Mouse (Mus musculus) common myeloid progenitor, adult 5-6 weeks (primary cell): ENCODE results near the gene Agap1. TPM values are rescaled to one million over a fixed set of nuclear protein-coding genes. Genes with fewer than 3 reads are reported as not detected.
A peak's percentile ranks its signal among the peaks of the same experiment; 100 is the strongest.

Experiments used
- ATAC-seq: replicated peaks from 2 replicates; pipeline ENCODE4 v1.8.0; 2016; ENCODE audit warnings: low read depth, mild to moderate bottlenecking, moderate TSS enrichment, inconsistent platforms; ENCODE audit not compliant: poor library complexity, severe bottlenecking
- total RNA-seq: library from RNA; stranded (forward); fragments of 200-1000, 187-1606 nt; gene quantifications from 2 replicates; pipeline ENCODE4 v1.2.3, GENCODE M21; 2017

The Agap1 gene
- total RNA-seq, 1 experiment from 2014 or later: 14.2 TPM

GRCm38 (mm10) chr1:89539127-89539526 lies 84.5 kb downstream of the Agap1 start:
- no peak for ATAC-seq

DNA sequence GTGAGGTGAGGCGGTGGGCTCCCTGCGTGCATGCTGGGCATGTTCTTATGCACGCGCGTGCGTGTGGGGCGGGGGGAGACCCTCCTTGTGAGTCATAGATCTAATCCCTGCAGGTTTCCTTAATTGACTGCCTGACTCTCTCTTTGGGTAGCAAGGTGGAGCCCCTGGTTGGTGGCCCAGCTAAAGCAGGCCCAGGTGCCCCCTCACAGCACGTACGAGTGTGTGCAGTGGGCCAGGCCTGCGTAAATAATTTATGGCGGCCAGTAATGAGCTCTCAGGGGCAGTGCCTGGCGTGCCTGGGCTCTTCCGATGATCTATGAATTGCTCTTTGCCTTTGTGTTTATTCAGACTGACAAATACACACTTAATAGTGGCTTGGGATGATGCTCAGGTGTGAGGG lies 86.5 kb downstream of the Agap1 start:
- no peak for ATAC-seq

GRCm38 (mm10) chr1:89542464-89542863 lies 87.9 kb downstream of the Agap1 start:
- no peak for ATAC-seq

- ATAC-seq: no peak
Observed at GRCm38 (mm10) chr1:89543312-89543711, 88.7 kb downstream of the Agap1 start.

DNA sequence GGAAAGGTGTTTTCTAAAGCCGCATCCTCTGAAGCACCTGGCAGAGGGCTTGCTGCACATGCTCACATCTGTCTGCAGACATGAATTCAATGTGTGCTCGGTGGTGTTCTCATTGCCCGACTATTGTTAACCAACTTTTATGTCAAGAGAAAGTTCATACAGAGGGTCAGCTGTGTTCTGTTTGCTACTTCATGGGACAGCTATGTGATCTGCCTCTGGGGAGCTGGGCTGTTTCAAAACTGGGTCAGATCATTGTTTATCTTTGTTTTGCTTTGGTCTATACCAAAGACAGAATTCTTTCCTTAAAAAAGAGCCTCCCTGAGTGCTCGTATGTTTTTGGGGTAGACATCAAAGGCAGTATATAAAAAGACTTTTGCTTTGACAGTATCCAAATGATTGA lies 89.5 kb downstream of the Agap1 start:
- no peak for ATAC-seq

GRCm38 (mm10) chr1:89545099-89545498 lies 90.5 kb downstream of the Agap1 start:
- ATAC-seq: no peak

- ATAC-seq: no peak
Observed at GRCm38 (mm10) chr1:89547525-89548504, 93.2 kb downstream of the Agap1 start.

- no peak for ATAC-seq
Observed at GRCm38 (mm10) chr1:89550061-89550869, 95.7 kb downstream of the Agap1 start.

DNA sequence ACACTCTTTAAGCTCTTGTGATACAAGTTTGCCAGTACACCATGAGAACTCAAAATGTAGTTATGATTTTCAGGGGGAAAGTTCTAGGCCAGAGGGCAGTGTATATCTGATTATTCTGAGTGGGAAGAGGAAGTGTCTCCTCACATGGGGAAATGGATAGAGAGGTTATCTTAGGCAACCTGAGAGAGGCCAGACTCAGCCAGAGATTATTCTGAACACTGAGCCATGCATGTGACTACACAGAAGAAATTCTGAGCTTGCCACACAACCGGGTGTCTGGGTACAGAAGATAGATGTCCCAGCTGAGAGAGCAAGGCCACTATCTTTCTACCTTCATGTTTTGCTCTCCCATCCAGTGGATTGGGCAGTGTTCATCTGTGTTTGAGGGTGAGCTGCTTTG lies 97.9 kb downstream of the Agap1 start:
- ATAC-seq: peak; percentile 77

DNA sequence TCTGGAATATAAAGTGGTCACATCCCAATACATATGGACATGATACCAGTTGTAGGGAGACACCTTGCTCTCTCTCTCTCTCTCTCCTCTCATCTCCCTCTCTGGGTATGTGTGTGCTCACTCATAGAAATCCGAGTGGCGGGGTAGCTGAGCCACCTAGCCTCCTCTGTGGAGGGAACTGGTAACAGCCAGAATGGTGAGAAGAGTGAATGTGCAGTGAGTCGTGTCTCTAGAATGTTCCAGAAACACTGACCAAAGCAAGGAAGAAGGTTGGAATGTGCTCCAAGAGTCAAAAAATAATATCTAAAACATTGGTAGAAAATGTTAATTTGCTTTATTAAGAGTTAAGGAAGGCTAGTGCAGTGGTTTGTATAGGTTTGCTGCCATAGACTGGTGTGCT lies 99.2 kb downstream of the Agap1 start:
- ATAC-seq: no peak

DNA sequence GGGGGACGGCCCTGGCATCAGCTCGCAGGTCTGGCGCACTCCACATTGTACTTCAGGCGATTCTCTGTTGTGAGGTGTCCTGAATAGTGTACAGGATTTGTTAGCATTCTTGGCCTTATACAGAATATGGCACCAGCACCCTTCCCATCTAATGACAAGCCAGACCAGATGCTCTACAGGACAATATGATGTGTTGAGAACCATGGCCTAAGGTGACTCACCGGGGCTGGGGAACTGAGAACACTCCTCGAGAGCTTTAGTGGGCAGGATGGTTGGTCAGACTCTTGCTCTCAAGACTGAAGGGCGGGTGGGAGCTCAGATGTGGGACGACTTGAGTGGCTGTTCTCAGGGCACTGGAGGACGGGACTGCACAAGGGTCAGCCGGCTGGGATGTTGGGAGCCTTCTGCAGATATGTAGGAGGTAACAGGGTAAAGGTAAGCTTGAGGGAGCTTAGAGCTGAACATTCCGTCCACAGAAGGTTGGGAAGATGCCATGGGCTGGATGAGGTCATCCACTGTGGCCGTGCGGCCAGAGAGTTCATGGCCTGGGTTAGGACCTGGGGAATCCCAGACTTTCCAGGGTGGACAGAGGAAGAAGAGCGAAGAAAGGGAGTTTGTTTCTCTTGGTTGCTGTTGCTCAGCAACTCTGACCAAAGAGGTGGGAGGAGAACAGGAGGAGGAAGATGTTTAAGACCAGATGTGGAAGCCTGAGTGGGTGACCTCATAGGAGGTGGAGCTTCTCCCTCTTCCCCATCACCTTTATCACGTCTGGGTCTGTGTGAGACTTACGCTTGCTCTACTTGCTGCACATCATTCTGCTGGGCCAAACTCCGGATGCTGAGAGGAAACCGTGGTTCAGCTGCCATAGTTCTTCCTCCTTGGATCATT lies 100.6 kb downstream of the Agap1 start:
- peak; percentile 34 for ATAC-seq

- no peak for ATAC-seq
Observed at GRCm38 (mm10) chr1:89556006-89556405, 101.4 kb downstream of the Agap1 start.

GRCm38 (mm10) chr1:89557401-89557800 lies 102.8 kb downstream of the Agap1 start:
- no peak for ATAC-seq

DNA sequence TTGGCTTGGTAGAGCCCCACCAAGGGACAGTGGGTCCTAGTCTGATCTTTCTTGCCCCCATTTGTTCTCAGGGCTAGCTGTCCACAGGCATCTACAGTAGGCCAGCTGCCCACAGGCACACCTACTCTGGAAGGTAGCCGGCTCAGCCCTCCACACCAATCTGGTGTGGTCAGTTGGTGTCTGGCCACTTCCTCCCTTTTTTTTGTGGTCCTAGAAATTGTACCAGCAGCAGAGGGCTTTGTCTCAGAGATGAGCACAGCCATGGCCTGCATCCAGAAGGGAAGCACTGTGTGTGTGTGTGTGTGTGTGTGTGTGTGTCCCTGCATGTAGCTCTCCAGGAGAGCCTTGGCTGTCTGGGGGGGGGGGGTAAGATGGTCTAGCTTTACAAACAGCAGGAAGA lies 103.5 kb downstream of the Agap1 start:
- no peak for ATAC-seq

GRCm38 (mm10) chr1:89563399-89563798 lies 108.8 kb downstream of the Agap1 start:
- peak; percentile 72 for ATAC-seq

DNA sequence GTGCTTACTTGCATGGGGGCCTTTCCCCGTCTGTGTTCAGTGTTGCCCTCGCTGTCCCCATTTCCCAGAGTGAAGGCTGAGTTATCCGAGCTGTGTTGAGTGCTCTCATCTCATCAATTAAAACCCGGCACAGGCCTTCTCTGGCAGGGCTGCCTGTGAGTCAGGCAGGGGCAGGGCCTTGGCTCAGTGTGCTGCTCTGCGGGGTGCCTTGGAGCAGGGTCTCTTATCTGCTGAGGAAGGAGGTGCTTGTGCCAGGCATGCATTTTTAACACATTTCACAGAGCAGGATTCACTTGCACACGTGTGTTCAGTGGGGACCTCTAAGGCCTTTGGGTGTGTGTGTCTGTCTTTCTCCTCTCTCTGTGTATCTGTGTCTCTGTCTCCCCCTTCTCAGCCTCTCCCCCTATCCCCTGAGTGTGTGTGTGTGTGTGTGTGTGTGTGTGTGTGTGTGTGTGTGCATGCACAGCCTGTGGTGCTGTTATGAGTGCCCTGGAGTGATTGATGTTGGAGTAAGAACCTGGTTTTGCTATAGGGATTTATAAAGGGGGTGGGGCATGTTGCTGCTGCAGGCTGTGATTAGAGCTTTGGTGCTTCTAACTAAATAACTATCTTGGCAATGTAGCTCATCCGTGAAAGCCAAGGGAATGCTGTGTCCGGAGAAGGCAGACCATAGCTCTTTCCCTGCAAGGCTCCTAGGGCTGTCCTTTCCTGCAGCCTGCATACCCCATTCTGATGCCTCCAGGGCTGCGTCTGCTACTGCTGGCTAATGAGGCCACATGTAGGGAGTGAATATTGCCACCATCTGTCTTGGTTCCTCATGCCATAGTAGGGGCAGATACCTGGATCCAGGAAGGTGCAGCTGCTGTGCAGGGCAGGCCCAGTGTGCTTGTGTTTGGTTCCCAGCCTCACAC lies 112.2 kb downstream of the Agap1 start:
- no peak for ATAC-seq

DNA sequence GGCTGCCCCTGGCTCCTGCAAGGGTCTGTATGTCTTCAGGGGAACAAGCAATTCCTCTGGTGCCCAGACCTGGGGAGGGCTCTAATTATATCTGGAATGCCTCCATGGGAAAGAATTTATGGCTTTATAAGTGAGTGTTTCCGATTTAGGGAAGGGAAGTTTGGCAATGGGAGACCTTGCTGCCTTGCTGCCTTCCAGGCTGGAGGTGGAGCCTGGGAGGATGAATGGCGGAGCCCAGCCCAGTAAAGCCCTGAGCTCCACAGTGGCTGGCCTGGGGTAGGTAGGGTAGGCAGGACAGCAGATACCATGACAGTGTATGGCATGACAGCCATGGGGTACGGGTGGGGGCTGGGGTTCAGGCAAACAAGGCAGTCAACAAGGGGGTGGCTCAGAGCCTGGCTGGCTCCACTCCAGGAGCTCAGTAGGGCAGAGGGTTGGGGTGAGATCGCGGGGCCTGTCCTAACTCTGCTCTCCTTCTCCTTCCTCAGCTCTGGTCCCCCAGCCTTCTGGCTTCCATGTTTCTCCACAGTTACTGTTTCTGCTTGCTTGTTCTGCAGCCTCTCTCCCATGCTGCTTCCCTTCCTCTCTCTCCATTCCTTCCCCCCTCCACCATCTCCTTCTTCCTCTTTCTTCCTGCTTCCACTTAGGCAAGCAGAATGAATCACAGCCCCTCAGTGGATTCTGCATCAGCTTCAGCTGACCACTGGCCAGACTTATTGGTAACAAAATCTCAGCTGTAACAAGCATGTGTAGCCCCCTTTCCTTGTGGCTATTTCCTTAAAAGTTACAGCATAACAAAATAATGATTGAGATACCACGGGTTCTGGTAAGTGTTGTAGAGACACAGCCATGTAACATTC lies 114.2 kb downstream of the Agap1 start:
- ATAC-seq: no peak
